Mouse (Mus musculus) kidney, embryonic 15.5 days (tissue): ENCODE results near the gene Slc39a11. TPM values are rescaled to one million over a fixed set of nuclear protein-coding genes. Genes with fewer than 3 reads are reported as not detected.

Experiments
- ATAC-seq: fragments of 200-750 bp; cut with Nextera tagmentation; replicated peaks from 2 replicates; pipeline ENCODE4 v1.8.0; 2017; ENCODE audit warnings: moderate TSS enrichment; ENCODE audit not compliant: low FRiP score
- H3K27ac ChIP-seq: fragments of 300-500 bp; sonication (generic); 2 replicates; pipeline ENCODE4 v1.5.1; 2015; ENCODE audit warnings: mild to moderate bottlenecking, inconsistent platforms
- H3K27me3 ChIP-seq: fragments of 300-500 bp; sonication (generic); 2 replicates; pipeline ENCODE4 v1.6.1; 2015; ENCODE audit warnings: inconsistent platforms
- H3K36me3 ChIP-seq: fragments of 300-500 bp; sonication (generic); 2 replicates; pipeline ENCODE4 v1.6.1; 2015; ENCODE audit warnings: inconsistent platforms
- H3K4me1 ChIP-seq: fragments of 300-500 bp; sonication (generic); 2 replicates; pipeline ENCODE4 v1.6.1; 2015; ENCODE audit warnings: inconsistent platforms
- H3K4me2 ChIP-seq: fragments of 300-500 bp; sonication (generic); 2 replicates; pipeline ENCODE4 v1.6.1; 2015; ENCODE audit warnings: moderate library complexity, mild to moderate bottlenecking, inconsistent platforms
- H3K4me3 ChIP-seq: fragments of 300-500 bp; sonication (generic); replicated peaks from 2 replicates; pipeline ENCODE4 v1.5.1; 2015; ENCODE audit warnings: mild to moderate bottlenecking, inconsistent platforms
- H3K9ac ChIP-seq: fragments of 300-500 bp; sonication (generic); 2 replicates; pipeline ENCODE4 v1.6.1; 2015; ENCODE audit warnings: mild to moderate bottlenecking, inconsistent platforms
- H3K9me3 ChIP-seq: fragments of 300-500 bp; sonication (generic); replicated peaks from 2 replicates; pipeline ENCODE4 v1.6.1; 2016; ENCODE audit warnings: inconsistent platforms
- WGBS: fragments of 180-500 bp; shearing (Covaris S2); methylation state at CpG from one replicate; pipeline ENCODE4 v1.1.7; 2015; ENCODE audit warnings: mixed read lengths; 5-methylcytosine and 5-hydroxymethylcytosine counted together
- polyA plus RNA-seq: library from polyadenylated mRNA; unstranded; fragments of >200 nt; fragmentation: Nextera tagmentation; extraction: Ambion mirVana; gene quantifications from 2 replicates; pipeline ENCODE4 v1.2.1, GENCODE M21; 2015

Slc39a11 gene
- polyA plus RNA-seq, 1 experiment from 2014 or later, result 22.2 TPM

- no peak for ATAC-seq
- Histone ChIP-seq H3K36me3 (no peaks in the 10 kb centered on the region), H3K27me3 (no peaks in the 10 kb centered on the region), H3K4me3 (no peak overlapping the region), H3K9me3 (no peaks in the 10 kb centered on the region), H3K4me2 (no peak overlapping the region), H3K4me1 (peaks cover 31% of the 10 kb centered on the region), H3K9ac (no peak overlapping the region), H3K27ac (no peak overlapping the region)
- WGBS, result 97% methylated on average over 4 of the region's 4 CpGs
Observed at GRCm38 (mm10) chr11:113253169-113253568, 396.7 kb downstream of the Slc39a11 start.

DNA sequence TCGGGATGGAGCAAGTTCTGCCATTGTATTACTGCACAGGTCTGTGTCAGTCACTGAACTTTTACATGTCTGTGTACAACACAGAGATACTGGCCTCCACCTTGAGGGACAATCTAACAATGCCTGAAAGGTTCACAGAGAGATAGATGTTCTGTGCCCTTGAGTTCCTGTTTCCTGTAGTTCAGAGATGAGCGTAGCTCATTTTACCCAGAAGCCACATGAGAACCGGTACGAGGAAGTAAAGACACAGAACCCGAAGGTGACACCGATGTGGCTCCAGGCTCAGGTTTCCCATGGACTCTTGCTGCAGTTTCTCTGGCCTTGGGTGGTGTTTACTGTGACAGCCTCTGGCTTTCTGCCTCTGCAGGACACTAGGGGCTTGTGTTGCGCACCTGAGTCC lies 398.7 kb downstream of the Slc39a11 start:
- ATAC-seq, result no peak
- Histone ChIP-seq H3K4me1 (peaks cover 31% of the 10 kb centered on the region), H3K4me2 (no peak overlapping the region), H3K9me3 (no peaks in the 10 kb centered on the region), H3K27me3 (no peaks in the 10 kb centered on the region), H3K27ac (no peak overlapping the region), H3K4me3 (no peak overlapping the region), H3K9ac (no peak overlapping the region), H3K36me3 (no peaks in the 10 kb centered on the region)
- WGBS, result 78% methylated on average over 7 of the region's 7 CpGs

DNA sequence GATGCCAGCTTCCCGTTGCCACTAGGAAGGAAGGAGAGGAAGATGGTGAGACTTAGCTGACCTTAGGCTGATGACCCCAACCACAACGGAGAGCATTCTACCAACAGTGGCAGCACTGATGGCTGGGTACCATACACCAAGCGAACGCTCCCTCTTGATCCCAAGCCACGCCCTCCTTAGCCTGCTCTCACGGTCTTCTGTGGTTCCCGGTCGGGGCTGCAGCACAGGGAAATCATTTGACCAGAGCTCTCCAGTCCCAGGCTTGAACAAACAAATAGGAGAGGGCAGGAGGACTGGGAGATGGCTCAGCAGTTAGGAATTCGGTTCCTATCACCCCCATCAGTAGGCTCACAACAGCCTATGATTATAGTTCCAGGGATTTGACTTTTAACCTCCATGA lies 403.4 kb downstream of the Slc39a11 start:
- Histone ChIP-seq H3K9me3 (no peaks in the 10 kb centered on the region), H3K4me2 (no peak overlapping the region), H3K9ac (no peak overlapping the region), H3K36me3 (no peaks in the 10 kb centered on the region), H3K4me3 (no peak overlapping the region), H3K27me3 (no peaks in the 10 kb centered on the region), H3K4me1 (peaks cover 23% of the 10 kb centered on the region), H3K27ac (no peak overlapping the region)
- 60% methylated on average over 9 of the region's 9 CpGs for WGBS
- no peak for ATAC-seq

- Histone ChIP-seq H3K4me1 (peaks cover 22% of the 10 kb centered on the region), H3K4me2 (no peak overlapping the region), H3K27ac (peak overlapping the region; percentile 7; the same call in 1 of the 2 replicates), H3K27me3 (no peaks in the 10 kb centered on the region), H3K36me3 (no peaks in the 10 kb centered on the region), H3K4me3 (no peak overlapping the region), H3K9ac (no peak overlapping the region), H3K9me3 (no peaks in the 10 kb centered on the region)
- ATAC-seq, result no peak
- 56% methylated on average over 10 of the region's 10 CpGs for WGBS
Observed at GRCm38 (mm10) chr11:113245666-113246065, 404.2 kb downstream of the Slc39a11 start.

DNA sequence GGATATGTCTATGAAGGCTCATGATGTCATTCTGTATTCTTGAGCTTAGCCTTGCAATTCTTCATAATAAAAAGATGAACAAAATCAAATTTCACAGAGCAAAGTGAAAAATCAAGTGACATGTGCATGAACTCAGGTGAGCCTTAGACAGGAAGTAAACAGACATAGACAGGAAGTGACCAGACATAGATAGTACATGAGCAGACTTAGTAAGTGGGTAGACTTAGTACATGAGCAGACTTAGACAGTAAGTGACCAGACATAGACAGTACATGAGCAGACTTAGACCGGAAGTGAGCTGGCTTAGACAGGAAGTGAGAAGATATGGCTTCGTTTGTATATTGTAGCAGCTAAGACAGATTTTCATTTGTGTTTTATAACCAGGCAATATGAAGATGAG lies 415.4 kb downstream of the Slc39a11 start:
- Histone ChIP-seq H3K9ac (no peak overlapping the region), H3K27ac (no peak overlapping the region), H3K4me3 (no peak overlapping the region), H3K36me3 (no peaks in the 10 kb centered on the region), H3K9me3 (no peaks in the 10 kb centered on the region), H3K4me1 (no peaks in the 10 kb centered on the region), H3K4me2 (no peak overlapping the region), H3K27me3 (no peaks in the 10 kb centered on the region)
- 84% methylated on average over 2 of the region's 2 CpGs for WGBS
- ATAC-seq, result no peak

GRCm38 (mm10) chr11:113232049-113232448 lies 417.8 kb downstream of the Slc39a11 start:
- peak; percentile 49; the same call in 1 of the 2 replicates for ATAC-seq
- 27% methylated on average over 6 of the region's 6 CpGs for WGBS
- H3K27ac ChIP-seq, result peak overlapping the region; percentile 52
- no peak overlapping the region for H3K4me3 ChIP-seq
- no peak overlapping the region for H3K9ac ChIP-seq
- H3K4me1 ChIP-seq, result no peaks in the 10 kb centered on the region
- no peaks in the 10 kb centered on the region for H3K36me3 ChIP-seq
- no peak overlapping the region for H3K4me2 ChIP-seq
- no peaks in the 10 kb centered on the region for H3K9me3 ChIP-seq
- no peaks in the 10 kb centered on the region for H3K27me3 ChIP-seq

DNA sequence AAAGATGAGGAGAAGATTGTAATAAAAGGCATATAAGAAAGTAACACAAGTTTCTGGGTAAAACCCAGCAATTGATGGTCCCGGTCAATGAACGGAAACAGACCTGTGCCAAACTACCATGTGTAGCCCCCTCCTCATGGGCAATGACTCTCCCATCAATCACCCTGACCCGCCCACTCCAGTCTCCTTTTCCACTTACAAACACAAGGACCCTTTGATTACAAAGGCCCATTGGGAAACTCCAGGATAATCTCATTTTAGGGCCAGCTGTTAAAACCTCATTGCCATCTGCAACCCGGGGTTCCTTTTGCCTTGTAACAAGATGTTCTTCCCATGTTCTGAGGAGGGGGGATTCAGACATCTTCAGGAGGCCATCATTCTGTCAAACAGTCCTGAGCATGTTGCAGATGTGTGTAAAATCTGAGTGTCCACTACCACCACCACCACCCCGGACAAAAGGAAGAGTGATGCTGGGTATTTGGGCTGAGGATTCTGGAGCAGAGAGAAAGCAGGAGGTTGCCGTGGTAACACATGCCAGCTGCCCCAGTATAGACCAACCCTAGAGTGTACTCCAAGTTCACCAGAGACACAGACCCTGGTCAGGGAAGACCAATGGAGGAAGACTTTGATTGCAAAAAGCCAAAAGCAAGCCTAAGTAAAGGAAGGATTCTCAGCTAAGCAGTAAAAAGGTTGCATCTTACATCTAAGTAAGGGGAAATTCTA lies 419.3 kb downstream of the Slc39a11 start:
- Histone ChIP-seq H3K9ac (no peak overlapping the region), H3K36me3 (no peaks in the 10 kb centered on the region), H3K9me3 (no peaks in the 10 kb centered on the region), H3K27me3 (no peaks in the 10 kb centered on the region), H3K27ac (no peak overlapping the region), H3K4me3 (no peak overlapping the region), H3K4me2 (no peak overlapping the region), H3K4me1 (no peaks in the 10 kb centered on the region)
- 43% methylated on average over 6 of the region's 6 CpGs for WGBS
- ATAC-seq, result no peak

- 70% methylated on average over 3 of the region's 3 CpGs for WGBS
- no peak overlapping the region for H3K4me2 ChIP-seq
- H3K27me3 ChIP-seq, result no peaks in the 10 kb centered on the region
- no peak overlapping the region for H3K9ac ChIP-seq
- peaks cover 33% of the 10 kb centered on the region for H3K4me1 ChIP-seq
- no peak overlapping the region for H3K27ac ChIP-seq
- no peak for ATAC-seq
- no peak overlapping the region for H3K4me3 ChIP-seq
- H3K9me3 ChIP-seq, result no peaks in the 10 kb centered on the region
- no peaks in the 10 kb centered on the region for H3K36me3 ChIP-seq
Observed at GRCm38 (mm10) chr11:113225748-113226147, 424.1 kb downstream of the Slc39a11 start.

DNA sequence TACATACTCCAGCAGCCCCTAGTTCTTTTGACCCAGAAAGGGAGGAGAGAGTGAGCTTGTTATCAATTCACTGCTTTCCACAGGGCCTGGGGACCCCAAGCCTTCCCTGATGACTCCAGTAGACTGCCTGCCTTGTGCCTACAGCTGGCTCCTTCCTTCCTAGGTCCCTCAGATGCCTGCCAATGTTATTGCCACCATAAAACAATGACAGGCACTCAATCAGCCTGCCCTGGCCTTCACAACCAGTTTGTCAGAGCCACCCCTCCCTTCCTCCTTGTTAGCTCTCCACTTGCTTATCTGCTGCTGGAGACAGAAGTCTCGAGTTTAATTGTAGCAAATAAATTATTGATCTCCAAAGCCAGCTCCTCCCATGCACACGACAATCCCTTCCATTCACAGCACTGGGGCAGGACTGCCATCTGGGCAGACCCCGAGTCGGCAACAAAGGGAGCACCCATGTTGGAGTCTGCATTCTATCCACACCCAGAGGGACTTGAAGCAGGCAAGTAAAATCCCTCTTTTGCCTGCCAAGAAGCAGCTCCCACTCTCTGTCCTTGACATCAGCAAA lies 426.0 kb downstream of the Slc39a11 start:
- Histone ChIP-seq H3K4me3 (no peak overlapping the region), H3K4me1 (peaks cover 42% of the 10 kb centered on the region), H3K36me3 (no peaks in the 10 kb centered on the region), H3K27ac (no peak overlapping the region), H3K27me3 (no peaks in the 10 kb centered on the region), H3K9ac (no peak overlapping the region), H3K9me3 (no peaks in the 10 kb centered on the region), H3K4me2 (no peak overlapping the region)
- no peak for ATAC-seq
- 15% methylated on average over 4 of the region's 4 CpGs for WGBS

DNA sequence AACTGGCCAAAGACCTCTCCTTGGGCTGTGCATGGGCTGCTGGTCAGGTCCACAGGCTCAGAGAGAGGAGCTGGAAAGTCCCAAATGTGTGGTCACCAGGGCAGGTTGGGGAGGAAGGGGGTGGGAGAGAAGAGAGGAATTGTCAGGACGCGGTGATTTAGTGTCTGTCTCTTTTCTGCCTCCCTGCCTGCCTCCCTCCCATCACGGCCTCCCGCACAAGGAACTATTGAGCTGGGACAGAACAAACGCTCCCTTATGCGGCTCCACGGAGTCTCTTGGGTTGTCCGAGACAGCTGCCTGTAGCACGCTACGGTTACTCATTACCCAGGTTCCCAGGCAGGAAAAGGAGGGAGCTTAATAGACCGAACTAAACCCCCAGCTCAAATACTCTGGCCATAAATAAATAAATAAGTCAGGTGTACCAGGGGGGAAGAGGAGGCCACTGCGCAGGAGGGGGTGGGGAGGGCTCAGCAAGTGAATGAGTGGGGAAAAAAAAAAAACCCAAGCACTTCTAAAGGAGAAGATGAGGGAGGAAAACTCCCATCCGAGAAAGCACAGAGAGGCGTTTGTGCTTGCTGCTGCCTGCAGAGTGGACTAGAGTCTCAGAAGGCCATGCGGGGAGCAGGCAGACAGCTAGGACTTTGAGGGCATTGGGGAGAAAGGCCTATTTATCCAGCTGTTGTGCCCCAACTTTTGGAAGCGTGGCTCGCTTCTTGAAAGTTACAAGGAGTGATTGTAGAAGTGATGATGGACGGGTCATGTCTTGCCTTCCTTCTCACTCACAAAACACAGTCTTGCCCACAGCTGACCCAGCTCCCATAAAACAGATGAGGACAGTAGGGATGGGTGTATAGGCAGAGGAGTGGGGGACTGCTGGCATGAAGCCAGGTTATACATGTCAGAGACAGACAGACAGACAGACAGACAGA lies 428.3 kb downstream of the Slc39a11 start:
- no peak overlapping the region for H3K9ac ChIP-seq
- peaks cover 42% of the 10 kb centered on the region for H3K4me1 ChIP-seq
- no peaks in the 10 kb centered on the region for H3K27me3 ChIP-seq
- 10% methylated on average over 18 of the region's 18 CpGs for WGBS
- peak overlapping the region; percentile 93 for H3K27ac ChIP-seq
- H3K9me3 ChIP-seq, result no peaks in the 10 kb centered on the region
- H3K36me3 ChIP-seq, result no peaks in the 10 kb centered on the region
- H3K4me2 ChIP-seq, result peak overlapping the region; percentile 42
- no peak overlapping the region for H3K4me3 ChIP-seq
- peak; percentile 94 for ATAC-seq

DNA sequence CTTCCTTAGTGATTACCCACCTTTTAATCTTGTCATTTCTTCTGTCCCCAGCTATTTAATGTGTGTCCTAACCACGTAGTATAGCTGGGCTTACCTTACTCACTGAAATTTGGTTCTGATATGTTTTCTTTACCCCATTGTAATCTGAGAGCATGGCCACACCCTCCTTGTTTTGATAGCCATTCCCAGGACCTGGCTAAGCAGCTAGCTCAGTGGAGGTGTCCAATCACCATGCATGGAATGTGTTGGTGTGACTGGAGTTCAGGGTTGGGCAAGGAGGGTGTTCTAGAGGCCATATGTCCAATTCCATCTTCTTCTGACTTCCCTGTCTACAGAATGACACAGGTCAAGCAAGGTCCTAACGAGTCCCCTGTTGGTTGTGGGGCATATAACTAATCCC lies 429.2 kb downstream of the Slc39a11 start:
- Histone ChIP-seq H3K4me2 (peak overlapping the region; percentile 42; the same call in 1 of the 2 replicates), H3K27ac (peak overlapping the region; percentile 93), H3K4me3 (no peak overlapping the region), H3K9me3 (no peaks in the 10 kb centered on the region), H3K4me1 (peaks cover 44% of the 10 kb centered on the region), H3K27me3 (no peaks in the 10 kb centered on the region), H3K36me3 (no peaks in the 10 kb centered on the region), H3K9ac (no peak overlapping the region)
- WGBS, result 45% methylated on average over 2 of the region's 2 CpGs
- peak; percentile 61 for ATAC-seq

- Histone ChIP-seq H3K9me3 (no peaks in the 10 kb centered on the region), H3K4me3 (no peak overlapping the region), H3K4me1 (0 out of 2 replicates have a peak, but pooled peaks cover 4% of the 10 kb centered on the region), H3K27me3 (no peaks in the 10 kb centered on the region), H3K4me2 (no peak overlapping the region), H3K36me3 (no peaks in the 10 kb centered on the region), H3K27ac (no peak overlapping the region), H3K9ac (no peak overlapping the region)
- ATAC-seq, result no peak
- 79% methylated on average over 7 of the region's 7 CpGs for WGBS
Observed at GRCm38 (mm10) chr11:113214741-113215140, 435.1 kb downstream of the Slc39a11 start.
